Mouse (Mus musculus) embryonic facial prominence, embryonic 12.5 days (tissue): ENCODE measurements around the gene Ap4m1. TPM values are rescaled to one million over a fixed set of nuclear protein-coding genes. Genes with fewer than 3 reads are reported as not detected.

Experiments used
- microRNA counts: library from miRNA; unstranded; fragments of <30 nt; microRNA quantifications from one replicate; lab custom pipeline; 2017
- microRNA-seq: library from miRNA; unstranded; fragments of <30 nt; microRNA quantifications from one replicate; pipeline ENCODE4, GENCODE M21; 2017
- polyA plus RNA-seq: library from polyadenylated mRNA; unstranded; fragments of >200 nt; fragmentation: Nextera tagmentation; extraction: Ambion mirVana; gene quantifications from 2 replicates; pipeline ENCODE4 v1.2.1, GENCODE M21; 2016

Ap4m1 gene
- polyA plus RNA-seq, 1 experiment from 2014 or later, result 30.1 TPM

MicroRNAs encoded within 50 kb of the gene (microRNA counts, 519-probe panel; counts per million panel counts)
- microRNA mmu-miR-106b (lab: Ali Mortazavi, UCI) (5,527 counts per million, percentile 90 among the panel's probes with 10 or more counts), microRNA mmu-miR-25 (lab: Ali Mortazavi, UCI) (7,584 counts per million, percentile 99 among the panel's probes with 10 or more counts), microRNA mmu-miR-93 (lab: Ali Mortazavi, UCI) (5,734 counts per million, percentile 93 among the panel's probes with 10 or more counts)

Small RNAs within 50 kb of the gene (microRNA-seq; reads per million reads assigned to microRNA genes)
- gene Mir106b, result 10,981 reads per million, percentile 95 among the genes with 10 or more reads in this experiment
- 921 reads per million, percentile 76 among the genes with 10 or more reads in this experiment for gene Mir25
- 16,343 reads per million, percentile 97 among the genes with 10 or more reads in this experiment for gene Mir93

Other genes with a start within 250 kb of the Ap4m1 start
- 0.32 and 0.41 TPM in 2 replicates for gene Gjc3, start 208.9 kb upstream of the Ap4m1 start, polyA plus RNA-seq
- gene Azgp1, start 190.5 kb upstream of the Ap4m1 start, polyA plus RNA-seq, result not detected in 2 replicates
- not detected in 2 replicates for gene Smok3a, start 150.7 kb upstream of the Ap4m1 start, polyA plus RNA-seq
- gene Smok3b, start 150.6 kb upstream of the Ap4m1 start, polyA plus RNA-seq, result not detected in 2 replicates
- gene Smok3c, start 118.8 kb upstream of the Ap4m1 start, polyA plus RNA-seq, result not detected in 2 replicates
- gene Zkscan1, start 86.9 kb upstream of the Ap4m1 start, polyA plus RNA-seq, result 26.3 and 29.2 TPM in 2 replicates
- gene Zscan21, start 55.1 kb upstream of the Ap4m1 start, polyA plus RNA-seq, result 80.7 and 85.4 TPM in 2 replicates
- gene Zfp113, start 16.3 kb upstream of the Ap4m1 start, polyA plus RNA-seq, result 25.5 and 26.3 TPM in 2 replicates
- gene Cops6, start 10.9 kb upstream of the Ap4m1 start, polyA plus RNA-seq, result 333 and 336 TPM in 2 replicates
- gene Mcm7, start 420 bp downstream of the Ap4m1 start, polyA plus RNA-seq, result 239 and 243 TPM in 2 replicates
- gene Taf6, start 15.4 kb downstream of the Ap4m1 start, polyA plus RNA-seq, result 112 and 117 TPM in 2 replicates
- gene Cnpy4, start 15.5 kb downstream of the Ap4m1 start, polyA plus RNA-seq, result 60.8 and 61.1 TPM in 2 replicates
- gene Mblac1, start 22.3 kb downstream of the Ap4m1 start, polyA plus RNA-seq, result 9.3 and 11.4 TPM in 2 replicates
- gene Nxpe5, start 53.9 kb downstream of the Ap4m1 start, polyA plus RNA-seq, result not detected in 2 replicates
- gene Lamtor4, start 83.5 kb downstream of the Ap4m1 start, polyA plus RNA-seq, result 50.9 and 57.0 TPM in 2 replicates
- 11.3 and 12.3 TPM in 2 replicates for gene BC037034, start 92.0 kb downstream of the Ap4m1 start, polyA plus RNA-seq
- 3.7 and 4.3 TPM in 2 replicates for gene Gal3st4, start 100.8 kb downstream of the Ap4m1 start, polyA plus RNA-seq
- 0.23 TPM in 1 of 2 replicates, not detected in the other for gene Gm43720, start 108.0 kb downstream of the Ap4m1 start, polyA plus RNA-seq
- gene Gpc2, start 108.0 kb downstream of the Ap4m1 start, polyA plus RNA-seq, result 70.1 and 75.3 TPM in 2 replicates
- 7.9 and 8.7 TPM in 2 replicates for gene Stag3, start 108.2 kb downstream of the Ap4m1 start, polyA plus RNA-seq
- gene Pvrig, start 170.0 kb downstream of the Ap4m1 start, polyA plus RNA-seq, result 0.15 TPM in 1 of 2 replicates, not detected in the other